Comparison of ENCODE assay signal across 10 mouse cellular contexts in genomic region chr3:17795271-17796260, GRCm38 (mm10).
DNase-seq lines count a peak whose midpoint lies in the region; ATAC-seq lines count a peak whose summit lies in the region.
"Had no signal": no experiment of that assay in that cellular context is flagged by ENCODE, and none has a peak within 500 bp of the region (broad histone marks: within the 10 kb centered on the region; RNA-seq: fewer than 3 reads in every experiment).

No protein-coding gene starts in this region.

- peak overlapping the region; percentile 99 for H3K27ac ChIP-seq in forebrain, embryonic 13.5 days
- peak overlapping the region; percentile 99 for H3K27ac ChIP-seq in midbrain, embryonic 11.5 days (ENCODE audit: low read depth, low read length)
- H3K27ac ChIP-seq: gastrocnemius, adult 2 months had no signal

- H3K27me3 ChIP-seq in forebrain, embryonic 13.5 days: no peaks in the 10 kb centered on the region
- H3K27me3 ChIP-seq in midbrain, embryonic 11.5 days (ENCODE audit: control insufficient read depth, insufficient read depth, low read length): no peaks in the 10 kb centered on the region

- peak overlapping the region; percentile 99 for H3K9ac ChIP-seq in forebrain, embryonic 13.5 days
- peak overlapping the region; percentile 98 for H3K9ac ChIP-seq in midbrain, embryonic 11.5 days (ENCODE audit: low read length)

- no peaks in the 10 kb centered on the region for H3K9me3 ChIP-seq in forebrain, embryonic 13.5 days (replicated peaks)
- no peaks in the 10 kb centered on the region for H3K9me3 ChIP-seq in midbrain, embryonic 11.5 days (ENCODE audit: control insufficient read depth, low read length)

- peak overlapping the region; percentile 70 for H3K4me3 ChIP-seq in forebrain, embryonic 13.5 days
- peak overlapping the region; percentile 79 for H3K4me3 ChIP-seq in midbrain, embryonic 11.5 days (ENCODE audit: low read depth, low read length)
- H3K4me3 ChIP-seq: gastrocnemius, adult 2 months had no signal

- no peak for ATAC-seq in forebrain, embryonic 13.5 days
- ATAC-seq in midbrain, embryonic 11.5 days (ENCODE audit: low FRiP score): no peak
- ATAC-seq in inflammation-experienced regulatory T-cells, adult 6 months: no peak

- H3K36me3 ChIP-seq in forebrain, embryonic 13.5 days (ENCODE audit: poor library complexity, severe bottlenecking): peaks cover 24% of the 10 kb centered on the region
- H3K36me3 ChIP-seq in midbrain, embryonic 11.5 days (ENCODE audit: control insufficient read depth, insufficient read depth, low read length): peaks cover 12% of the 10 kb centered on the region

- H3K4me1 ChIP-seq in forebrain, embryonic 13.5 days: peaks cover 25% of the 10 kb centered on the region
- peaks cover 12% of the 10 kb centered on the region for H3K4me1 ChIP-seq in midbrain, embryonic 11.5 days (ENCODE audit: control insufficient read depth, insufficient read depth, low read length)

- DNase-seq in right cerebral cortex, adult 18-20 months: peak; percentile 43
- no peak for DNase-seq in right cerebral cortex, postnatal 14 days
- DNase-seq in midbrain, embryonic 11.5 days (ENCODE audit: low spot score, missing footprints): peak; percentile 94
- no peak for DNase-seq in testis, postnatal 10 days (ENCODE audit: low spot score)
- no peak for DNase-seq in natural killer cell, adult 2 months (ENCODE audit: low spot score in 2 of 2)
- no peak for DNase-seq in lung, postnatal 36 days
- DNase-seq: gastrocnemius, adult 2 months; thymus, postnatal 25 days had no signal

- WGBS in forebrain, embryonic 13.5 days: 21% methylated on average over 24 of the region's 24 CpGs
- WGBS in midbrain, embryonic 11.5 days: 6% methylated on average over 24 of the region's 24 CpGs

- H3K4me2 ChIP-seq in forebrain, embryonic 13.5 days: peak overlapping the region; percentile 89
- H3K4me2 ChIP-seq in midbrain, embryonic 11.5 days: peak overlapping the region; percentile 76

Comparison
In these comparisons a context has a peak if more than half of its experiments do, and no peak if none do; other contexts are left out.
1. DNase-seq: peak in right cerebral cortex, adult 18-20 months (single experiment) and midbrain, embryonic 11.5 days (single experiment); none in right cerebral cortex, postnatal 14 days (single experiment), testis, postnatal 10 days (single experiment), natural killer cell, adult 2 months (0 of 2) and lung, postnatal 36 days (single experiment).